Mouse (Mus musculus) liver, embryonic 14.5 days (tissue): ENCODE measurements around the gene Robo4. TPM values are rescaled to one million over a fixed set of nuclear protein-coding genes. Genes with fewer than 3 reads are reported as not detected.

Experiments
- ATAC-seq: fragments of 200-750 bp; cut with Nextera tagmentation; 2 replicates; pipeline ENCODE4 v1.8.0; 2017; ENCODE audit warnings: moderate number of reproducible peaks, mild to moderate bottlenecking, moderate library complexity; ENCODE audit not compliant: insufficient read depth
- DNase-seq, 3 experiments: peaks; one replicate each; pipeline ENCODE4 v3.0.0-alpha.2; 2012 to 2013; ENCODE audit warnings: low read depth in 3 of 3, low spot score in 3 of 3
- H3K27ac ChIP-seq: fragments of 300-500 bp; sonication (generic); 2 replicates; pipeline ENCODE4 v1.5.1; 2014; ENCODE audit warnings: moderate library complexity, mild to moderate bottlenecking, control low read depth, inconsistent platforms
- H3K27me3 ChIP-seq: fragments of 300-500 bp; sonication (generic); 2 replicates; pipeline ENCODE4 v1.6.1; 2014; ENCODE audit warnings: mild to moderate bottlenecking, low read length, moderate library complexity; ENCODE audit not compliant: control insufficient read depth, insufficient read depth
- H3K36me3 ChIP-seq: fragments of 300-500 bp; sonication (generic); replicated peaks from 2 replicates; pipeline ENCODE4 v1.6.1; 2014; ENCODE audit warnings: low read depth; ENCODE audit not compliant: control insufficient read depth, insufficient read depth
- H3K4me1 ChIP-seq, 2 experiments: fragments of 200-500 bp in 1 of 2; fragments of 300-500 bp in 1 of 2; sonication (generic) in 1 of 2; replicated peaks; 2 replicates each; pipeline ENCODE4 v1.6.1; 2012 to 2014; ENCODE audit warnings: antibody characterized with exemption in 1 of 2, inconsistent platforms in 1 of 2, low read length in 1 of 2; ENCODE audit not compliant: control insufficient read depth in 2 of 2, insufficient read depth in 2 of 2
- H3K4me2 ChIP-seq: fragments of 300-500 bp; sonication (generic); 2 replicates; pipeline ENCODE4 v1.6.1; 2014; ENCODE audit warnings: low read depth, mild to moderate bottlenecking, control low read depth, moderate library complexity
- H3K4me3 ChIP-seq, 2 experiments: fragments of 200-500 bp in 1 of 2; fragments of 300-500 bp in 1 of 2; sonication (generic) in 1 of 2; 2 replicates each; pipeline ENCODE4 v1.5.1; 2012 to 2014; ENCODE audit warnings: low read depth in 2 of 2, low read length in 2 of 2, mild to moderate bottlenecking in 2 of 2, control low read depth in 1 of 2, inconsistent platforms in 1 of 2, moderate library complexity in 1 of 2; ENCODE audit not compliant: insufficient read depth in 1 of 2
- H3K9ac ChIP-seq: fragments of 300-500 bp; sonication (generic); replicated peaks from 2 replicates; pipeline ENCODE4 v1.6.1; 2014; ENCODE audit warnings: mild to moderate bottlenecking, control low read depth, moderate library complexity
- H3K9me3 ChIP-seq: fragments of 300-500 bp; sonication (generic); 2 replicates; pipeline ENCODE4 v1.6.1; 2016; ENCODE audit warnings: low read length, mixed read lengths; ENCODE audit not compliant: control insufficient read depth
- CTCF ChIP-seq: IDR thresholded peaks from 2 replicates; pipeline ENCODE4 v1.5.1; 2016; ENCODE audit warnings: antibody characterized with exemption, low read depth, control low read depth
- EP300 ChIP-seq: IDR thresholded peaks from 2 replicates; pipeline ENCODE4 v1.6.1; 2016; ENCODE audit warnings: antibody characterized with exemption, low read depth
- WGBS: fragments of 180-500 bp; shearing (Covaris S2); extraction: QIAGEN DNeasy Blood & Tissue Kit; methylation state at CpG from one replicate; pipeline ENCODE4 v1.1.7; 2014; ENCODE audit not compliant: insufficient replicate concordance; 5-methylcytosine and 5-hydroxymethylcytosine counted together
- polyA plus RNA-seq, 2 experiments: library from polyadenylated mRNA; depleted of rRNA in 1 of 2; stranded (reverse) in 1 of 2; unstranded in 1 of 2; fragments of >200 nt; fragmentation: Nextera tagmentation in 1 of 2; extraction: Ambion mirVana in 1 of 2; gene quantifications; 2 replicates each; pipeline versions ENCODE4 v1.2.1 to v1.2.3; 2012 to 2014

Robo4 gene
- polyA plus RNA-seq, 2 experiments = 1.4 to 1.8 TPM

DNA sequence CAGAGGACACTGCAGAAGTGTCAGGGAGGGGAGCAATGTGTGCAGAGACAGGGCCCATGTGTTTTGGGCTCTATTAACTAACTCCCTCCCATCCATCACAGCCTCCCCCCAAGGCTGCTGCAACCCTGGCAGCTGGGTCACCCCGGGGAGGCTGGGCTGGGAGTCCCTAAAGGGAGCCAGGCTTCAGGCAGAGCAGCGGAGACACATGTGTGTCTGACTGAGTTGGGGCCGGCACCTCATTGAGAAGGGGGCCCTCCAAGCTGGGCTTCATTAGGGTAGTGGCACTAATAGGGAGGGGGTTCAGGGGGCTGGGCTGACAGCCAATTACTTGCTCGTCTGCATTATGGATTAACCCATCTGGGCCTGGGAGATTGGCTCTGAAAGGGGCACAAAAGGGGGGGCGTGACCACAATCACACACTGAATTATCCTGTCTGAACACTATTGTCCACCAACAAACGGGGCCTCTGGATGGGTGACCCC is 52.4 kb downstream of the Robo4 start:
- DNase-seq (no peak), ATAC-seq (no peak)
- Histone ChIP-seq H3K27ac (no peak overlapping the region), H3K27me3 (peaks cover 65% of the 10 kb centered on the region), H3K9ac (no peak overlapping the region), H3K9me3 (no peaks in the 10 kb centered on the region), H3K36me3 (no peaks in the 10 kb centered on the region), H3K4me2 (no peak overlapping the region), H3K4me3 (no peak overlapping the region), H3K4me1 (no peaks in the 10 kb centered on the region)
- WGBS = 12% methylated on average over 6 of the region's 6 CpGs
- TF ChIP-seq CTCF (no peak), EP300 (no peak)

DNA sequence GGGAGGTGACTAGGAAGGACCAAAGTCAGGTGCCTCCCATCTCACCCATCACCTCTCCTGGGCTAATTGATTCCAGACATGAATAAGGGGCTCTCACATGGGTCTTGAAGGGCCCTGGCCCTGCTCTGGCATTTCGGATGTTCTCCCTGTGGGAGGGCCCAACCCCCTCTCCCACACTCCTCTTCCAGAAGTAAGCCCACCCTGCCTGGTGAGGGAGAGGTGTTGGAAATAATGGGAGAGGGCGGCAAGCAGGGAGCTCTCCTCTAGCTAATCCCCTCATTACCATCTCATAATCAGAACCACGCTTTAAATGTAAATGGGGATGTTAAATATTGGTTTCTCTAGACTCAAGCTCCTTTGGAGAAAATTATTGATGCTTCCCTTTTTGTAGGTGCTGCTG is 53.3 kb downstream of the Robo4 start:
- no peak overlapping the region for H3K27ac ChIP-seq
- TF ChIP-seq CTCF (no peak), EP300 (no peak)
- H3K9ac ChIP-seq = no peak overlapping the region
- H3K4me1 ChIP-seq = no peaks in the 10 kb centered on the region
- ATAC-seq (no peak), DNase-seq (no peak)
- no peaks in the 10 kb centered on the region for H3K9me3 ChIP-seq
- H3K27me3 ChIP-seq = peaks cover 74% of the 10 kb centered on the region
- no peak overlapping the region for H3K4me2 ChIP-seq
- H3K4me3 ChIP-seq = no peak overlapping the region
- 13% methylated on average over 3 of the region's 3 CpGs for WGBS
- no peaks in the 10 kb centered on the region for H3K36me3 ChIP-seq

DNA sequence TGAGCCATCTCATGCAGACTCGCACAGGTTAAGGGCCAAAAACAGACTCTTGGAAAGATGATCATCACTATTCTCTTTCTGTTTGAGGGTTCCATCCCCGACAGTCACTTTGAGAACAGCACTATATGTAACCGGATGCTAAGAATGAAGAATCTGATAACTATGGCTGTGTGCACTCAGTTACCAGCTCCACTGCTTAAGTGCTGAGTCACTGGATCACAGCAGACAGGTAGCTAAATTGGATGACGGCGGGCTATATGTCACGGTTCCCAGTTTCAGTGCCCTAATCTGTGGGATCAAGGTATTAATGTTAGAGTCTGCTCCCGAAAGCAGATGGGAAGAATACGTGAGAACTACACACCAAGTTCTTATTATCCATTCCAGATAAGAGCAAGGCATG is 54.2 kb downstream of the Robo4 start:
- 6% methylated on average over 8 of the region's 8 CpGs for WGBS
- H3K9ac ChIP-seq = no peak overlapping the region
- no peaks in the 10 kb centered on the region for H3K9me3 ChIP-seq
- ATAC-seq (no peak), DNase-seq (no peak)
- peaks cover 83% of the 10 kb centered on the region for H3K27me3 ChIP-seq
- H3K4me3 ChIP-seq = no peak overlapping the region
- no peak overlapping the region for H3K4me2 ChIP-seq
- H3K4me1 ChIP-seq = no peaks in the 10 kb centered on the region
- TF ChIP-seq CTCF (no peak), EP300 (no peak)
- H3K36me3 ChIP-seq = no peaks in the 10 kb centered on the region
- H3K27ac ChIP-seq = no peak overlapping the region

DNA sequence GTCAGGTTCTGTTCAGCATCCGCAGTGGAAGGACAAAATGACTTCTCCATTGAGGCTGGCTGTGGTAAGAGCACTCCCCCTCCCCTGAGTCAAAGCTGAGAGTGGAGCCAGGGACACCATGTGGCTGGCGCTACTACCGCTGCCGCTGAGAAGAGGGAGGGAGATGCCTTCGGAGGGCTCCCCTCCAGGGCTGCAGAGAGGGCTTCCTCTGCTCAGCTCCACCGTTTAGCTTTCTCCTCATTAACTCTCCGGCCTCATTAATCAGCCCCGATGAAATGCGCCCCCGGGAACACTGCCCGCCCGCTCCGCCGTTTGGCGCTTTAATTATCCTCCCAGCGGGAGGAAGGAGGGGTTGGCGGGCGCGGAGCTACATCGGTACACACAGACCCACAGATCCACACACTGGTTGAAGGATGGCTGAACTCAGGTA is 54.8 kb downstream of the Robo4 start:
- no peak overlapping the region for H3K4me2 ChIP-seq
- TF ChIP-seq EP300 (no peak), CTCF (no peak)
- ATAC-seq = no peak

DNA sequence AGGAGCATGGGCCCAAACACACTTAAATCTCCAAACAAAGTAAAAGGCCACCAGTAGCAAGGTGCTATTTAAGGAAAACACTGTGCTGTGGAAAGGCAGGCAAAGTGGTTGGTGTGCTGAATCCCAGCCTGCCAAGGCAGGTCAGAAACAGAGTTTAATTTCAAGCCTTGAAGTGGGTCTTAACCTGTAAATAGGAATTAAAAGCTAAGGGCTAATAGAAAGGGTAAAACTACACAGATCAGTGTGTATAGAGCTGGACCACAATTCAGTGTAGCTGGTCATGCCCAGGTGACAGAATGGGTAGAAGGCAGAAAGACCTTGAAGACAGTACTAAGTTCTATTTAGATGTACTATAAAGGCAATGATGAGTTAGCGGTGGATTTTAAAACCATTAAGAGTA is 55.5 kb downstream of the Robo4 start:
- H3K27me3 ChIP-seq = peaks cover 94% of the 10 kb centered on the region
- TF ChIP-seq CTCF (no peak), EP300 (no peak)

More for the DNA sequence above, 54.8 kb downstream of the Robo4 start:
- no peak for DNase-seq
- H3K9me3 ChIP-seq = no peaks in the 10 kb centered on the region
- no peaks in the 10 kb centered on the region for H3K4me1 ChIP-seq
- H3K27ac ChIP-seq = no peak overlapping the region
- H3K9ac ChIP-seq = no peak overlapping the region
- under 1% methylated on average over 20 of the region's 20 CpGs for WGBS
- H3K4me3 ChIP-seq = no peak overlapping the region
- H3K36me3 ChIP-seq = no peaks in the 10 kb centered on the region
- H3K27me3 ChIP-seq = peaks cover 89% of the 10 kb centered on the region

More for the DNA sequence above, 55.5 kb downstream of the Robo4 start:
- Histone ChIP-seq H3K4me3 (no peak overlapping the region), H3K9me3 (no peaks in the 10 kb centered on the region), H3K36me3 (no peaks in the 10 kb centered on the region), H3K4me2 (no peak overlapping the region), H3K9ac (no peak overlapping the region), H3K4me1 (no peaks in the 10 kb centered on the region), H3K27ac (no peak overlapping the region)
- ATAC-seq (no peak), DNase-seq (no peak)
- WGBS = 56% methylated on average over 1 of the region's 1 CpGs
